Mouse (Mus musculus) CD4-positive helper T cell, adult 2 months (primary cell): Measurements from ENCODE around the gene Grik3.

ENCODE experiments used
- DNase-seq: peaks from one replicate; pipeline ENCODE4 v3.0.0-alpha.2; 2012; ENCODE audit warnings: low read depth, missing footprints, low spot score

Gene Grik3

DNA sequence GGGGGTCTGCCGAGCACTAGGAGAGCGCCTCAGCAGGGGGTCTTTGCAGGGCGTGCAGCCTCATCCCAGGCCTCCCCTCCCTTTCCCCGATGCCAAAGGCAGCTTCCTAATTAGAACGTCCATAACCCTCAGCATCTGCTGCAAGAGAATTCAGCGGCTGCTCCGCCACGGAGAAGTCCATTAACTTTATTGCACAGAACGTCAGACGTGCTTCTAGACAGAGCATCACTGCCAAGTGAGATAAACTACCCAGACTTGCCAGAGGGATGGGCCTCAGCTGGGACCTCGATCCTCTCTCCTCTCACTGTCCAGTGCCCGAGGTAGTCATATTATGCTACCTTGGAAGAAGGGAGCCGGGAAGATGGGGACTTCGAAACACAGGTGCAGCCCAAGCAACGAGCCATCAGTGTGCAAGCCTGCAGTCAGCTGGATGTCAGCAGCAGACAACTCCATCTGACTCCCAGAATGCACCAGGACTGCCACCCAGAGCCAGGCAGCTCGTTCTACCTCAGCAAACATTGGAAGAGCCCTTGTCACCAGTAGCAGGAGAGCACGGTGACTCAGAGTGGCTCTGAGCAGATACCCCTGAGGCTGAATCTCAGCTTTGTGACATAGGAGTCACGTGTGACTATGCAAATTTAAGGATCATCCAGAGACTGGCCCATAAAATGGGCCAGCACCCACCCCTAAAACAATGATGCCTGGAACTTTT lies 228.1 kb downstream of the Grik3 start:
- no peak for DNase-seq

DNA sequence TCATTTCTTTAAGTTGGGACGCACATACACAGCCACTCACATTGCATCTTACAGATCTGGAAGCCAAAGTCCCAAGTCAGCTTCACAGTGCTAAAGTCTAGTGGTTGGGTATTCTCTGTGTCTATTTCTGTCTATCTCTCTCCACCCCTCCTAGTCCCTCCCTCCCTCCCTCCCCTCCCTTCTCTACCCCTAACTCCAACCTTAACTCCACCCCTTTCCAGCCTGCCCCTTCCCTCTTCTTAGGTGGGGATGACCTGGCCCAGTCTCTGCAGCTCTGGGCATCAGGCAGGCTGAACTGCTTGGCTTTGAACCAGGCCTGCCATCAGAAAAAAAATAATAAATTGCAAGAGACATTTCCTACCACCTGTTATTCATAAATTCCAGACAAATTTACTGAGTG lies 235.7 kb downstream of the Grik3 start:
- DNase-seq: no peak

DNA sequence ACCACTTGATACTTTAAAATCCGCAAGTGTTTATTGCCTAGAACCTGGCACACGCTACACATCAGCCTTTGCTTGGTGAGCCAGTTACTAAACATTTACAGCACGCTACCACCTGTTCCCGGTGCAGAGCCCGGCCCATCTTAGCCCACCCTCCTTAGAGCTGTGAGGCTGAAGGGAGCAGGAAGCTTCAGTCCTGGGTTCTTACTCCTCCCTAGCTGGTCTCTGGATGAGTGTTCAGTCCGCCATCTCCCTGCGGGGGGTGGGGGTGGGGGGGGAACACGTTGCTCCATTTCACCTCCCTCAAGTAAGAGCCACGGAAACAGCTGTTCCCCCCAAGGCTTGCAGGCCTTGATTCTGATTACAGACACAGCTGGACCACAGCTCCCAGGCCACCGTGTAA lies 236.5 kb downstream of the Grik3 start:
- no peak for DNase-seq

GRCm38 (mm10) chr4:125727626-125728025 lies 237.1 kb downstream of the Grik3 start:
- no peak for DNase-seq

DNA sequence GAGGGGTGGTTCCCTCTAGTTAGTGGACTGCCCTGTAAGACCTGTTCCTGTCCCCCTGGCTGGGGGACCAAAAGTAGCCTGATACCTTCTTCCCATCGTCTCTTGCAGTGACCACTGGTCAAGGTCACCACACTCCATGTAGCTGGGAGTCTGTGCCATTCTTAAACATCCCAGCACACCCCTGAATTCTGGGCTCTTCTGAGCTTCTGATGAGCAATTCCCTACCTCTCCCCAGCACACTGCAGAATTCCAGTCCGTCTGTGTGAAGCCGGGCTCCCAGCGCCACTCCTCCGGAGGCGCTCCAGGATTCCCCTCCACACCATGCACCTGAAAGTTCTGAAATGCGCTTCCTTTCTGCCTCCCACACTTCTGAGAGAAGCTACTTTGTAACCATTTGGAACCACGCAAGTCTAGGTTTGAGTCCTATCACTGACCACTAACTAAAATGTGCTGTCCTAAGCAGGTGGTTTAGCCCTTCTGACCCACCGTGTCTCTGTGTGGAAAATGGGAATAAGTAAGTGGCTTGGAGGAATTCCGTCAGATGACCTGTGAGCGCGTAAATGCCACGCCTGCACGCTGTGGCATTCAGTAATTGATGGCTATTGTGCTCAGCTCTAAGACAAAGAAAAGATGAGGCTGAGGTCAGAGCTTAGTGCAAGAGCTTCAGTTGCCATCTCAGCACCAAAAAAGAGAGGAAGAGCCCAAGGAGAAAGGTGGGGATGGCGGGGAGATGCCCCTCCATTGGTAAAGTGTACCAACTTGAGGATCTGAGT lies 237.8 kb downstream of the Grik3 start:
- DNase-seq: no peak

DNA sequence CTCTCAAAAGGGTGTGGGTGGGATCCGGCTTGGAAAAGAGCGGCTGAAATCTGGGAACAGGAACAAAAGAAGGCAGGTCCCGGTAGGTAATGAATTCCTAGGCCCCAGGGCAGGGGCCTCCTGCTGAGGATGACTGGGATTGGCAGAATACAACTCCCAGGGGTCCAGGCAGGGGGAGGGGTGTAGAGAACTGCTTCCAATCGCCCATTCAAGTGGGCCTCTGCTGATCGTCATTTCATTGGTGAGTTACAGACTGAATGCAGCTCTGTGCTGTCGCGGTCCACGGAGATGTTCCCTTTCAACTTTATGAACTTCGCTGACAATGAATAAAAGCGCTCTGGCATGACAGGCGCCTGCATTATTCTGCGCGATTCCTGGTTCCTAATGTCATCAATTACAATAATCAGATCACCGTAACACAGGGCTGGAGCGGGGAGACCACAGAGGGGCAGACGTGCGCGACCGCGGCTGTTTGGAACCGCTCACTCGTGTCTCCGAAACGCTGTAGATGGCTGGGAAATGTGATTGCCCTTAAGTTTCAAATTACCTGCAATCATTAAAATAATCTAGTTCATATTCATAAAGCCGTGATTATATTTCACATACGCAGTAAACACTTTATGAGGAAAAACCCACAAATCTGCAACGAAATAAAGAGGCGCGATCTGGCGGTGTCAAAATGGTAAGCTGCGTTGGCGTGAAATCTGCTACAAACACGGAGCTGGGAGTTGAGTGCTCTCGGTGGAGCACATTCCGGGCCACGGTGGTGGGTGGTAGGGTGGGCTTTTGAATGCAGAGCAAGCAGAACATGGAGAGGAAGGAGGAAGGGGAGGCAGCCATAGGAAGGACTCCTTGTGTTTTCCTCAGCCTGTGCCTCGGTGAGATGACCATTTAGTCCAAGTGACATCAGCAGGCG lies 239.1 kb downstream of the Grik3 start:
- no peak for DNase-seq

- no peak for DNase-seq
Observed at GRCm38 (mm10) chr4:125730751-125731150, 240.3 kb downstream of the Grik3 start.

DNA sequence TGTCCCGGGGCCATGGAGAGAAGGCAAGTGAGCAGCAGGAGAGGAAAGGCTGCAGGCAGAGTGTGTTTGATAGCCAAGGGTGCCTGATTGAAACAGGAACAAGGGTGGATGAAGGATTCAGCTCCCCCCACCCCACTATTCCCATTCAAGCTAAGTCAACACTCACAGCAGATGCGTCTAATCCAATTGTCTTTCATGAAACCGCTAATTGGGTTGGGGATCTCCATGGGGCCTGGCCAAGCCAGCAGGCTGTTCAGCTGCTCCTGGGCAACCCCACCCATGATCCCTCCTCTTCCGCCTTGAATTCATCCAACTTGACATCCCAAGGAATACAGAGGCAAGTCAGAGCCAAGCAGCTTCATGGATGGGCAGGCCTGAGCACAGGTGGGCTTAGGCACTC lies 246.3 kb downstream of the Grik3 start:
- DNase-seq: no peak

- DNase-seq: no peak
Observed at GRCm38 (mm10) chr4:125738825-125739224, 248.3 kb downstream of the Grik3 start.

- no peak for DNase-seq
Observed at GRCm38 (mm10) chr4:125742162-125742571, 251.7 kb downstream of the Grik3 start.

GRCm38 (mm10) chr4:125745902-125746301 lies 255.4 kb downstream of the Grik3 start:
- DNase-seq: no peak

DNA sequence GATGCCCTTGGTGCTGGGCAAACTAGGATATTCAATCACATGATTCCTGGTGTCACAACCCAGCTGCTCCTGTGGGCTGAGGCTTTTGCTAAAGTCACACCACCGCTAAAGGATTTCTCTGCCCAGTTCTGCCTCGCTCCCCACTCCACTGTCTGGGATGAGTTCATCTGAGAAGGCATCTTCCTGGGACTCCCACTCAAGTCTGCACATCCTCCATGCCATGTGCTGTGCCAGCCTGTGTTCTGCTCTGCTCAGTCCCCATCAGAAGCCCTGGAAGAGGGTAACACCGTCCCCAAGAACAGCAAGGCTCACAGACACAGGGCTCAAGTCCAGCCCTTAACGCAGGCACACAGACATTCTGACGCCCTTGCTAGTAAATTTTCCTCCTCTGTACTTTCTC lies 265.9 kb downstream of the Grik3 start:
- no peak for DNase-seq

DNA sequence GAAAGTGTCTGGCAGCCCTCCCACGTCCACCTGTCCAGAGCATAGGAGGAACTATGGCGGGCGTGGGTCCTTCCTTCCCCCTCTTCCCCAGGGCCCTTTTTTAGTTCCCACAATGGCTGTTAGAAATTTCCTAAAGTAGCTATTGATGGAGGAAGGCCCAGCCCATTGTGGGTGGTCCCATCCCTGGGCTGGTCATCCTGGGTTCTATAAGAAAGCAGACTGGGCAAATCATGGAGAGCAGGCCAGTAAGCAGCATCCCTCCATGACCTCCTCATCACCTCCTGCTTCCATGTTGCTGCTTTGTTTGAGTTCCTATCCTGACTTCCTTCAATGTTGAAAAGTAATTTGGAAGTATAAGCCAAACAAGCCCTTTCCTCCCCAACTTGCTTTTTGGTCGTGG lies 269.8 kb downstream of the Grik3 start:
- DNase-seq: no peak

GRCm38 (mm10) chr4:125763056-125763455 lies 272.6 kb downstream of the Grik3 start:
- no peak for DNase-seq
